Mouse (Mus musculus) gastrocnemius, postnatal 14 days (tissue): ENCODE results near the gene Epb41l3. TPM values are rescaled to one million over a fixed set of nuclear protein-coding genes. Genes with fewer than 3 reads are reported as not detected.
A peak's percentile ranks its signal among the peaks of the same experiment; 100 is the strongest.

Experiments used
- DNase-seq: peaks from one replicate; pipeline ENCODE4 v3.0.0; 2021; ENCODE audit warnings: mixed read lengths
- intact Hi-C: fragments of 180-260 bp; cut with DNase I; formaldehyde crosslinking; loops from one replicate; pipeline ENCODE4 v1.15.1; 2025; ENCODE audit warnings: low total_unique reads
- long read RNA-seq, 2 experiments: library from polyadenylated mRNA; stranded (forward); transcript quantifications; one replicate each; pipeline ENCODE4 v2.0.0; 2021
- total RNA-seq, 2 experiments: library from RNA; stranded (reverse); gene quantifications; 2 replicates each; pipeline ENCODE4 v1.2.3; 2021

Epb41l3 gene
- total RNA-seq: 1 to 10 TPM; 6.0 to 8.7 TPM
- long read RNA-seq, experiment 1, partial matches to known transcripts: 0 of 2 reads
- long read RNA-seq, experiment 1, other reads (novel, unspliced or antisense): 2 of 2 reads
- long read RNA-seq, experiment 2, partial matches to known transcripts: 0 of 2 reads
- long read RNA-seq, experiment 2, other reads (novel, unspliced or antisense): 2 of 2 reads

- intact Hi-C loops: no loop called here
- peak; percentile 70 for DNase-seq
Measured at GRCm38 (mm10) chr17:69075501-69076237, at the start of gene Epb41l3. Gene Epb41l3, plus strand, starts transcription at chr17:69075683.

DNA sequence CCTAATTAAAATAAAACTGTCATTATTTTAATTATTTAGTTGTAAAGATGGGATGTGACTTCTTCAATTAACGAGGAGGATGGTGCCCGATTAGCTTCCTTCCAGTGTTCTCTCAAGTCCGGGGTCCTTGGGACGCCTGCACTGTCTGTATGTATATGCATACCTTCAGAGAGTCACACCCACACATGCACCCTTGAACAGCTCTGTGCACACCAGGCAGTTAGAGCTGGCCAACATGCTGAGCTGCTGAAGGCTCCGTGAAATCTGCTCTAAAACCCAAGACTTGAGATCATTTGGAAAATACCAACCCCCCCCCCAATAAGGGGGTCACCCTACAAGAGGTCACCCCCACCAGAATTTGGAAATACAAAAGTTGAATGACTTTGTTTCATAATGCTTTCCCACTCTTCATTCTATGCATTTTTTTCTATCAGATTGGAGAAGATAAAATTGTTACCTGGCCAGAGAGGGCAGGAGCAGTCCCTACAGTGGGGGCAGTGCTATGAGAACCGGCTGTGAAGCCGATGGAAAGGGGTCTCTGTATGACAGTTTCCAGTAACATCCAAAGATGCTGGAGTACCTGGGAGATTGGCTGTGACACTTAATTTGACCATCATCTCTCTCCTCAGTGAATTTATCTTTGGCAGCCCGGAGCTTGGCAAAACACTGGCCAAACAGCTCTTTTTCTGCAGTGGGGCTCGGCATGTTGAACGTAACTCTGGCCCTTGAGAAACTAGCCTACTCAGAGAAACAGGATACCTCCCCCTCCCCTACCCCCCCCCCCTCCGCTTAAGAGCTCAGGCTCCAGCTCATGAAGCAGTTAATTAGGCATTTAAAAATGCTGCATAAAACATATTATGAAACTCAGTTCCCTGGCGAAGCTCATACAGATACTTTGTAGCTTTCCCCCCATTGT, 36.5 kb upstream of the Epb41l3 start:
- intact Hi-C loops: no loop called here
- no peak for DNase-seq

GRCm38 (mm10) chr17:69041516-69041915, 34.0 kb upstream of the Epb41l3 start:
- DNase-seq: no peak
- intact Hi-C loops: no loop called here

DNA sequence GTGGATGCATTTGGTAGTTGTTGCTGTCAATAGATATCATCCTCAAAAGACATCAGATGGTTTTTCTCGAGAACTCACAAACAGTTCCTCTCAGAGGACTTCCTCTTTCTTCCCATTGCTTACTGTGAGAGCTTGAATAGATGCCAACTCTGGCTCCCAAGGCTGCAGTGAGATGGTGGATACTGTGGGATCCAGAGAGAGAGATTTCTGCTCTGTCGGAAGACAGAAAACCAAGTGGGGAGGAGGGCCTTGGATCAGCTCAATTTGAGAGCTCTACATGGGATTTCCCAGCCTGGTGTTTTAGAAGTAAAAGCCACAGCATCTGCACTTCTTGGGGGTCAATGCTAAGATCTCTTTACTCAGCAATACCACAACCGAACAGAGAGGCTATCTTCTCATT, 26.7 kb upstream of the Epb41l3 start:
- no peak for DNase-seq
- intact Hi-C loops: no loop called here

DNA sequence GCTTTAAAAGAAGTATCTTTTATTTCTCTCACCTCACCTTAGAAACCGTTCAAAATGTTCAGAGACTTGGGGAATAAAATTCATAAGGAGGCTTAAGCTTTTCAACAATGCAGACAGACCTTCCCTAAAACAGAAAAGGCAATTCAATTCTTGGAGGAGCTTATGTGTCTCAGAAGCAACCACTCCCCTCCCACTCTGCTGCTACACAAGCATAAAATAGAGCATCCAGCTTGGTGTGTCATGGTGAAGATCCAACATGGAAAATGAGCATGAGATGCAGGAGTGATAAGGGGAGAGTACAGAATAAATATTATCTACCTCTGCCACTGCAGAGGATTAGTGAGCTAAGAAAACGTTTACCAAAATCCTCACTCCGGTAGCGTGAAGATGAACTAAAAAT, 21.5 kb upstream of the Epb41l3 start:
- intact Hi-C loops: no loop called here

DNA sequence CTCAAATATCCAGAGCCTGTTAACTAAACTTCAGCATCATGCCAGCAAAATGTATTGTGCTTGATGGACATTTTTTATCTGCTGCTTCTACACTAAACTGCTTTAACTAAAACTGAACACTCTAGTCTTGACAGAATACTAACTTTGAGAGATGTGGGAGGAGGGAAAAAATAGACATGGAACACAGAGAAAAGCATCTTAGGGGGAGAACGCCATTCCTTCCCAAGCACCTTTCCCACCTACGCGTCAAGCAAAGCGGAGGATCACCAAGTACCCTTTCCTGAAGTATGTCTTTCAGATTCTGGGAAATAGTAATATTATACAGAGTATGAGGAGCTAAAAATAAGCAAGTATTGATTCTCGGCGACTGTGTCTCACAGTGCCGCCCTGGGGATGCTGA, 15.7 kb upstream of the Epb41l3 start:
- DNase-seq: no peak
- intact Hi-C loops: no loop called here

More for the DNA sequence above, 21.5 kb upstream of the Epb41l3 start:
- DNase-seq: no peak

DNA sequence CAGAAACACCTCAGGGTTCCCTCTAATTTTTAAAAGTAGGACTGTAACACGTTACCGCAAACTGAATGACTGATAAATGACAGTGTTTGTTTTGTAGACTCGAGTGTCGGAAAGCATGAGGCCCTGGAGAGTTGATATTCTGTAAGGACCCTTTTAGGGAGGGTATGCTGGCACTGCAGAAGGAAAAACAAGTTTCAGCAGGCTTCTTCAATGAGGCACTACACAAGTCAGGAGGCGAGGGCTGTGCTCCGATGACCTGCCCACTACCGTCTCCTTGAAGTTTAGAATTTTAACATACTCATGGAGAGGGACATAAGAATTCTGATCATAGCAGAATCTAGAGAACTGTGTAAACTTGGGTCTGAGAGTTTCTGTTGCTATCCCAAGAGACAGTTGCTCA, 15.1 kb upstream of the Epb41l3 start:
- intact Hi-C loops: no loop called here
- DNase-seq: no peak

DNA sequence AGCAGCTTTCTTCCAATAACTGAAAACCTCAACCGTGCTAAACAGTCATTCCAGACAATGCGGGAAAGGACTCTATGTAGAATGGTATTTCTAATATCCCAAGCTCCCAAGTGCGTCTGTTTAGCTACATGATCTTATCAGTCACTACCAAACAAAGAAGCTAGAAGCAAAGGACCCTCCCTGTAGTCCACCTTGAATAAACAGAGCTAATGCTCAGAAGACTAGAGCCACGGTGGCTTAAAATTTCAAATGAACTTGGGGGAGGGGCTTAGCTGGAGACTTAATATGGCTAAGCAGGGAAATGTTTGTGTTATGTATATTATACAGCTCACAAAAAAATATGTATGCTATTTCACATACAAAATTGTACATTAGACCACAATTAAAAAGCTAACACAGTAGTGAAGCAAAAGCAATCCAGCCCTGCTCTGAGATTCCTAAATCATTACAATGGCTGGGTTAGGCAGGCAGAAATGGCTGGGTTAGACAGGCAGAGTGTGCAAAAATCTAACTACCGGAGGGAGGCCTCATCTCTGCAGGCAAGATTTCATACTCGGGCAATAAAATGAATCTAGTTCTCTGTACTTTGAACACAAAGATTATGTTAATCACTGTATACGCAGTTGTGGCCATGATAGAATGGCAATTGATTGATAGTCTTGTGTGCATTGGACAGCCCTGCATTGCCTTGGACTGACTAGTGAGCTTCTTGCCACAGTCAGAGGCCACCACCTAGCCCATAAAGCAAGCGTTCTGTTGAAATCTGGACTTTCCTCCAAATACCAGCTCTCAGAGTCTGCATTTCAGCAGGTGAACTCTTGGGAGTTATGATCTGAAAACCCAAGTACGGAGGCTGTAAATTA, 13.4 kb upstream of the Epb41l3 start:
- DNase-seq: no peak
- intact Hi-C loops: no loop called here

DNA sequence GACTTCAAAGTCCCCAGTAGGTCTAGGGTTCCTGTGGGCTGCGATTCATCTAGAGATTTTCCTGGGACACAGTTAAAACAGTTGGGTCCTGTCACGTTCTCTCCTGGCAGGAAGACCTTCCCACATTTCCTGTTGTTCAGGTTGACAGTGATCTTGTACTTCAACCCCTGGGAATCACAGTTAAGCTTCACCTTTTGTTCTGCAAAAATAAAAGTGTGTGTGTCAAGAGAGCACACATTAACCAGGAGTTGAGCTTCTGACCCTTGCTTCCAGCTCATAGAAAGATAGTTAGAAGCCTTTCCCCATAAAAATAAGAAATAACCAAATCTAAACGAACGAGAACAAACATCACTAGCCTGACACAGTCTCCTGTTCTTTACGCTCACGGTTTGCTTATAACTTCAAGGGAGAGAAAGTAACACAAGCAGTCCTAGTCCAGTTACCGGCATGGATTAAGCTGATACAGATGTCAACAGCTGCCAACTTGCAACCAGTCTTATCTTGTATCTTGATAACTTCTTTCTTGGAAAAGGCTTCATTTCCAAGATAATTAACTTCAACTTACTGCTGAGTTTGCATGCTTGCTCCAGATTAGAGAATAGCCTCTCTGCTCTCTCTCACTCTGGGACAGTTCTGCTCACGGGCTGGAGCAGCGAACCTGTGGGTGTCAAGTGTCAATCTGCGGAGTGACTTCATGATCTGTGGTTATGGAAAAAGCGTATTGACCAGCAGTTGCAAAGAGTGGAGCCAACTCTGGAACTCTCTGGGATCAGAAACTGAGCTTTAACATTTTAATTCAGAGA, 7.3 kb upstream of the Epb41l3 start:
- intact Hi-C loops: no loop called here
- DNase-seq: no peak

- no peak for DNase-seq
- intact Hi-C loops: no loop called here
Measured at GRCm38 (mm10) chr17:69074095-69074494, 1.4 kb upstream of the Epb41l3 start.

GRCm38 (mm10) chr17:69076238-69076625, 749 bp downstream of the Epb41l3 start:
- intact Hi-C loops: no loop called here
- peak; percentile 25 for DNase-seq

DNA sequence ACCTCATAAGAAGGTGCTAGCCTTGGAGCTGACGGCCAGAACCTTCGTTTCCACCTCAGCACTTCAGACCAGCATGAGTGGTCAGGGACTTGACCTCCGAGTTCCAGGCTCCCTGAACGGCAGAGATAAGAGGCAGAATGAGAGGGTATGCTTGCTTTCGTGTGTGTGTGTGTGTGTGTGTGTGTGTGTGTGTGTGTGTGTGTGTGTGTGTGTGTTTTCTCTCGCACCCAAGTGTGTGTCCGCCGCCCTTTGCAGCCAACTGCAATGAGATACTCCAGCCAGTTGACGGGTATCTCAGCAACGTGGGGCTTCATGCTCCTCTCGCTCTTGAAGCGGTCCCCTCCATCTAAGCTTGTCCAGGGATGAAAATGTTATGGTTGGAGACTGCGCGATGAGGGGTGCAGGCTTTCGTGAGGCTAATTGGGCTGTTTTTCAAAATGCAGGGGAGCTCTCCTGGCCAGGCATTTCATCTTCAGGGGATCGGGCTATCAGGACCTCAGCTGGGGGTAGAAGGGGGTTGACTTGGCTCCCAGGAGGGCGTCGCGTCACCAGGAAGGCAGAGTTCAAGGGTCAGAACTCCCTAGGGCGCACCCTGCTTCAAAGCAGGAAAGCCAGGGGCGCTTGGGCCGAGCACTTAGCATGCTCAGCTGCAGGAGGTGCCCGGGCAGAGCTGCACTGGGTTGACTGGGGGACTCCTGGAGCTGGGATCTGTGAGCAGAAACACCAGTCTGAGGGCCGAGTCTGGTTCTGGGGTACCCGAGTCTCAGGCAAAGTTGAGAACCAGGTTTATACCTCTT, 1.5 kb downstream of the Epb41l3 start:
- no peak for DNase-seq
- intact Hi-C loops: no loop called here

GRCm38 (mm10) chr17:69077544-69077920, 2.0 kb downstream of the Epb41l3 start:
- DNase-seq: no peak
- intact Hi-C loops: no loop called here

DNA sequence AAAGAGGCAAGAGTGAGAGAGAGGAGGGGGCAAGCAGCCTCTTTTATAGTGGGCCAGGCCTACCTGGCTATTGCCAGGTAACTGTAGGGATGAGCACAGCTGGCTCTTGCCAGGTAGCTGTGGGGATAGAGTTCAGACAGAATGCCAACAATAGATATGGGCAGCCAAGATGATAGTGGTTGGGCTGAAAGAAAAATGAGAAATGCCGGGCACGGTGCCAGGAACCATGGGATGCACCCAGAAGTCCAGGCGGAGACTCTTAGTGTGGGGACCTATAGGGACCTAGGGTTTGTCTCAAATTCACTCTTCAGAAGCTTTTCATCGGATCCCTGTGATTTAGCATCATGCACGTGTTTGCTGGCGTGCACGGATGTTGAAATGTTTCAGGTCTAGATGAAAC, 6.8 kb downstream of the Epb41l3 start:
- DNase-seq: no peak
- intact Hi-C loops: no loop called here

GRCm38 (mm10) chr17:69091618-69092017, 16.1 kb downstream of the Epb41l3 start:
- intact Hi-C loops: no loop called here
- DNase-seq: no peak

GRCm38 (mm10) chr17:69097068-69097467, 21.6 kb downstream of the Epb41l3 start:
- no peak for DNase-seq
- intact Hi-C loops: no loop called here

DNA sequence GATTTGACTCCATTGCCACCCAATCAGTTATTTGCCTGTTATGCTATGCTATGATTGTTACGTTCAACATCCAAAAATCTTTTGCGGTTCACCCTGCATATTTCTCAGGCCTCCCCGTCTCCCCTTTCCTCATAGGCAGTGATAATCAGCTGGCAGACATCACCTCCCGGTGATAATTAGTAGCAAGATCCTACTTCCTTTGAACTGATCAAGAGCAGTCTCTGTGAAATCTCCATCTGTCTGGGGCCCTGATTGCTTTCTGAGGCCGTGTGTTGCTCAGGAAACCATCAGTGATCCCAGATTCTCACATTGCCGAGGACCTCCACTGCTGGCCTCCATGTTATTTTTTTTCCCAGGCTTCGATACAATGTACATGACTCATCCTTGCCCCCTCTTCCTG, 22.5 kb downstream of the Epb41l3 start:
- intact Hi-C loops: no loop called here
- no peak for DNase-seq

GRCm38 (mm10) chr17:69103326-69103725, 27.8 kb downstream of the Epb41l3 start:
- intact Hi-C loops: loop anchor here (10.0 kb wide), 1 partner anchor 929 kb away; no protein-coding TSS in a partner anchor
- DNase-seq: no peak
